Mouse (Mus musculus): ENCODE measurements around the gene Olfr71. TPM values are rescaled to one million over a fixed set of nuclear protein-coding genes. Genes with fewer than 3 reads are reported as not detected.
A peak's percentile ranks its signal among the peaks of the same experiment; 100 is the strongest.

The Olfr71 gene
- total RNA-seq, 4 experiments from 2014 or later, result not detected

DNA sequence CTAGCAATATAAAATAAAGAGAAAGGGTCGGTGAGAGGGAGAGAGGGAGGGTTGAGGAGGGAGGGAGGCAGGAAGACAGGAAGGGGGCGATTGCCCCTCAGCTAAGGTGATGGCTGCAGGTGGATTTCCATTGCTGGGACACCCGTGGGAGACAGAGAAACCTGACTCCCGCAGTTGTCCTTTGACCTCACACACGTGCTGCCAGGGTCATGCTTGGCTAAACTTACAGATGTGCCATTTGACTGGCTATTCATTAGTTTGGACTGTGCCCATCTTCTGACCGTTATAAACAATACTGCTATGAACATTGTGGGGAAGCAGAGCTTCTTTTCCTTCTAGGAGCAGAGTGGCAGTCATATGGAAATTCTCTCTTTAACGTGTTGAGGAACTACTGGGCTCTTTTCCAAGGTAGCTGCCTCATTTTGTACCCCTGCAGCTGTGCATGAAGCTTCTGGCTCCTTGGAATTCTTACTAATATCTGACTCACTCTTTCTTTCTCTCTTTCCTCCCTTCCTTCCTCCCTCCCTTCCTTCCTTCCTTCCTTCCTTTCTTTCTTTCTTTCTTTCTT is 3.7 kb upstream of the Olfr71 start:
- DNase-seq (ENCODE audit: low spot score in 2 of 2), result no peak

DNA sequence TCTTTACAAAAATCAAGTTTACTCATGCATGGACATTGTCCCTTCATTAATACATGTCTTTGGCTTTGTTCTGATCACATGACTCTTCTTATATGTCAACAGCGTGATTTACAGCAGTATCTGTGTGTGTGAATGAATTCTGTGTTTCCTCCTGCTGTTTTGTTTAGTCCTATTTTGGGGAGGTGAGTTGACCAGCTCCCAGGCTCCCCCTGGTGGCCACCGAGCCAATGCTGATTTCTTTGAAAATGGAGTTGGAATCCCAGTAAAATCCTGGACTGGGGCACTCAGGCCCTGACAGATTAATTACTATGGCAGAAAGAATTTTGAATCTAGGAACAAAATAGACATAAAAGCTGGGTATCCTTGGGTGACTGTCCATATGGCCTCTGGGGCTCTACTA is 1.8 kb upstream of the Olfr71 start:
- DNase-seq (ENCODE audit: low spot score in 2 of 2), result peak in 1 of 2 experiments; percentile 74

DNA sequence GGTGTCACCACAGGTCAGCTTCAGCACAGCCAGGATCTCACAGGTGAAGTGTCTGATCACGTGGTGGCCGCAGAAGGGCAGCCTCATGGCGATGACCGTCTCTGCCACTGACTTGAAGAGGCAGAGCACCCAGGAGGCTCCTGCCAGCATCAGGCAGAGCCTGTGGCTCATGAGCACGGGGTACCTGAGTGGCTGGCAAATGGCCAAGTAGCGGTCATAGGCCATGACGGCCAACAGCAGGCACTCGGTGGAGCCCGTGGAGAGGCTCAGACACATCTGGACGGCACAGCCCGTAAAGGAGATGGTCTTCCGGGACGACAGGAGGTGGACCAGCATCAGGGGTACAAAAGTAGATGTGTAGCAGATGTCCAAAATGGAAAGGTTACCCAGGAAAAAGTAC is 4.1 kb downstream of the Olfr71 start:
- DNase-seq (ENCODE audit: low spot score in 2 of 2), result no peak

DNA sequence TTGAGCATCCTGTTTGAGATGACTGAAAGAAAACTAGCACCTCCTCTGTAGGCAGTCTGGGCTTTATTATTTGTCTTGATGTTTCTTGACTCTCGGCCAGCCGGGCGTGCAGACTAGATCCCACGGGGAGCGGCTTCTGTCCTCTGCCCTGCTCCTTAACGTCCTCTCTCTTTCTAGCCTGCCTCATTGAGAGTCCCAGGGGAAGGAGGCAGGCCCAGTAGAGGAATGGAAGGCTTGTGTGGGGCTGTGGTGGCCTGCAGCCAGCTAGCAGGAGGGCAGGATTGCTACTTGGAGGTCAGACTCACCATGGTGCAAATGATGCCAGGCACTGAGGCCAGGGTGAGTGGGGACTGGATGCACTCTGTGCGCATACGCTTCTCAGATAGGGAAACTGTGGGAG is 6.2 kb downstream of the Olfr71 start:
- DNase-seq (ENCODE audit: low spot score in 2 of 2), result no peak

DNA sequence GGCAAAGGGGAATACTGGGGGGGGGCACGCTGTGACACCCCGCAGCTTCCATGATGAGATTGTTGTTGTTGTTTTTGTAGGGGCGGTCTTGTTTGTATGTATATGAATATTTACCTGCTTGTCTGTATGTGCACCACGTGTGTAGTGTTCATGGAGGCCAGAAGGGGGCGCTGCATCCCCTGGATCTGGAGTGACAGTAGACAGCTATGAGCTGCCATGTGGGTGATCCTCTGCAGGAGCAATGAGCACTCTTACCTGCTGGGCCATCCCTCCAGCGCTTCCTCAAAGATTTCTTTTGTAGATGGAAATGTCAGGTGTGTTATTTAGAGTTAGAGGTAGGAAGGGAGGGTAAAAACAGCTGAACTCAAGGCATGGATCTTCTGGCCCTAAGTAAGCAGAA is 6.6 kb downstream of the Olfr71 start:
- DNase-seq (ENCODE audit: low spot score in 2 of 2), result no peak

DNA sequence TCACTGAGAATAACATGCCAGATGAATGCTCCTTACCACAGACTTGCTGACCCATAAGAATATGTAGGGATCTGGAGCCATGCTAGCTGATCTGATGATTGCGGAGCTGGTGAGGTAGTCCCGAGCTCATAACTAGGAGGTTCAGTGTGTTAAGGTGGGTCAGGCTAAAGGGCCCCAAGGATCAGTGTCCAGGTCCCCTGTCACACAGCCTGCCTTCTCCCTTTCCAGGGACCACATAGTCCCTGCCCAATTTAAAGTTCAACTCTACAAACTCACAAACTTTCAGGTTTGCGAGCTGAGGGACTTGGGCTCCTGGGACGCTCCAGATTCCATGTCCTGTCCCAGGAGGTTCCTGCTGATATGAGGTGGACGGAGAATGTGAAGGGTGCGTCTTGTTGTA is 9.3 kb downstream of the Olfr71 start, which contains the start of gene Olfr70:
Olfr70 (minus strand) TSS at position 101 of the 400 bp plus-strand sequence.
- DNase-seq (ENCODE audit: low spot score in 2 of 2), result no peak

DNA sequence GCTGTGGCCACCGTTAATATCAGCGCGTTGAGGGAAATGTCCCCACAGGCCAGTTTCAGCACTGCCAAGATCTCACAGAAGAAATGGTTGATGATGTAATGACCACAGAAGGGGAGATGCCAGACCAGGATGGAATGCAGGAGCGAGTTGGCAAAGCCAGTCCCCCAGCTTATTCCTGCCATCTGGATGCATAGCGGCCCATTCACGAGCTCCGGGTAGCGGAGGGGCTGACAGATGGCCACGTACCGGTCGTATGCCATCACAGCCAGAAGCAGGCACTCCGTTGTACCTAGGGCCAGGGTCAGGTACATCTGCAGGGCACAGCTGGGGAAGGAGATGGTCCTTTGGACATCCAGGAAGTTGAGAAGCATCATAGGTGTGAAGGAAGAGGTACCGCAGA is 13.5 kb downstream of the Olfr71 start:
- DNase-seq (ENCODE audit: low spot score in 2 of 2), result no peak

DNA sequence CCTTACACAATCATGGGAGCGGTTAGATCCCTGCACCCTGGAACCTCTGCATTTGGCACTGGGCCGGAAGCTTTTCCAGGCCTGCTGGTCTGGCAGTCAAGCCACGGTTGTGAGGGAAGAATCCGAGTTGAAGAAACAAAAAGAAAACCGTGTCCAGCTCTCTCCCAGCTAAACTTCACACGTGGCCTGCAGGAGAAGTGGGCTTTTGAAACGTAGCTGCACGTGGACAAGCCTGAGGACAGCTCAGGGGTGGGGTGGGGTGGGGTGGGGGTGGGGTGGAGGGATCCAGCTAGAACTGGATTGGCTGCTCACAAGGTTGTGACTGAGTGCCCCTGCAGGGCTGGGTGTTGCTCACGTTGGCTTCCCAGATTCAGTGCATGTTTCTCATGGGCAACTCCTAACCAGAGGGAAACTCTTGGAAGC is 14.8 kb downstream of the Olfr71 start:
- DNase-seq (ENCODE audit: low spot score in 2 of 2), result no peak

DNA sequence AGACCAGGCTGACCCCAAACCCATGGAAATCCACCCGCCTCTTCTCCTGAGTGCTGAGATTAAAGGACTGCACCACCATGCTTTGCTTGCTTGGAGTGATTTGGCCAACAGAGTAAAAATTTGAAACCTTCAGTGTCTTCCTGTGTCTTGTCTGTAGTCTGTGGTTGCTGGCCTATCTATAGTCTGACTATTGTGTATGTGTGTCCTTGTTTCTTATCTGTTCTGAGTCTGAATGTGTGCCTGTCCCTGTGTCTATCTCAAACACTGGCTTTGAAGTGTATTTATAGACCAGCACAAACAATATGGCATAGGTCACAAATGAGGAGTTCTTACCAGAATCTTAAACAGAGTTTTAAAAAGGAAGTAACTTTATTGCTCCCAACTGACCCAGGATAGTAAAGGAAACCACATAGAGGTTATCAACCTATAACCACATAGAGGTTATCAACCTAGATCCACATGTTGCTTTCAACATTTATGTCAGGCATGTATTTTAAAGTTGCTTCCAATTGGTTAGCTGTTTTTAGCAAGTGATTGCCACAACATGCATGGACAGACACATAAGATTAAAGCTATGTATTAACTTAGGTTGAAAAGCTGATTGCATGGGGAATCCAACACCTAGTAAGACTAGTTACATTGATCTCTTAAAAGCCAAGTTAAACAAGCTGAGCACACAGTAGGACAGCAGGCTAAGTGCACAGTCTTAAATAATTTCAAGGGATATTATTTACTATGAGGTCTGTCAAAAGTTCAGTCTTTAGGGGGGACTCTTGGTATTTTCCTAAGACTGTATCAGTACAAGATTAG is 15.4 kb downstream of the Olfr71 start:
- DNase-seq (ENCODE audit: low spot score in 2 of 2), result no peak

DNA sequence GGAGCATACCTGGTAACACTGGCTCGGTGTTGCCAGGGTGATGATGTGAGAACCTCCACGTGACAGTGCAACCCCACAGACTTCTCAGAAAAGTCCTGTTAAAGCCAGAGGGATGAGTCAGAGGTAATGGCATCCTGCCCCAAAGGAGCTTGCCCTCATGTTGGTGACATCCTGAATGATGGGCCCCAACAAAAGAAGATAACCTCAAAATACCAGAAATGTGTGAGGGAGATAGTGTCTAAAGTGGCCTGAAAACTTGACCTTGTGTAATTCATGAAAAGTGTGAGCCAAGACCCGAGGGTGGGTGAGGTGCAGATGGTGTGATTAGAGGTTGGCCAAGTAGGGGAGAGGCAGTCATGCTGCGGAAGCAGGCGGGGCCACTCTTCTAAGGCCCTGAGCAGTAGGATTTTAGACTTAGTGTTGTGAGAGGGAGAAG is 16.2 kb downstream of the Olfr71 start:
- no peak for DNase-seq (ENCODE audit: low spot score in 2 of 2)

DNA sequence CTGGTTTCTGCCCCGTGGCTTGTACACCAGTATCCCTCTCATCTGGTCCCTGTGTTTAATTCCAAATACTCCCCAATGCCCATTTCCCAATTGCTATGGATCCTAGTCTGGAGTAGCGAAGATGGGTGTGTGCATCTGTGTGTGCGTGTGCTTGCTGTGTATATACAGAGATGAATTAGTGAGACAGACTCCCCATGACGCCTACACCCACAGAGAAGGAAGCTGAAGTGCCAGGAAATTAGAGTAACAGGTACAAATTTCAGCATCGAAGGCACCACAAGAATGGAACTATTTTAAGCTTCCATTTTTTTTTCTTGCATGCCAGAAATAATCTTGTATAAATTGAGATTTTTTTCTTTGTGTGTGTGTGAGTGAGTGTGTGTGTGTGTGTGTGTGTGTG is 19.0 kb downstream of the Olfr71 start:
- DNase-seq (ENCODE audit: low spot score in 2 of 2), result no peak

DNA sequence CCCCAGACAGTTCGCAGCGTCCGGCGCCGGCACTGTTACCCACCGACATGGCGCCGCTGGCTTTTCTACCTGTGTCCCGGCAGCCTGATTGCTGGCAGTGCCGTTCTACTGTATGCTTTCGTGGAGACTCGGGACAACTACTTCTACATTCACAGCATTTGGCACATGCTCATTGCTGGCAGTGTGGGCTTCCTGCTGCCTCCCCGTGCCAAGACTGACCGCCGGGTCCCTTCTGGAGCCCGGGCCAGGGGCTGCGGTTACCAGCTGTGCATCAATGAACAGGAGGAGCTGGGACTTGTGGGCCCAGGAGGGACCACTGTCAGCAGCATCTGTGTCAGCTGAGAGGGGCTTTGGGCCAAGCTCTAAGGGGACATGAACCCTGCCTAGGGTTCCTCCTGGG is 20.0 kb downstream of the Olfr71 start:
- DNase-seq (ENCODE audit: low spot score in 2 of 2), result no peak

DNA sequence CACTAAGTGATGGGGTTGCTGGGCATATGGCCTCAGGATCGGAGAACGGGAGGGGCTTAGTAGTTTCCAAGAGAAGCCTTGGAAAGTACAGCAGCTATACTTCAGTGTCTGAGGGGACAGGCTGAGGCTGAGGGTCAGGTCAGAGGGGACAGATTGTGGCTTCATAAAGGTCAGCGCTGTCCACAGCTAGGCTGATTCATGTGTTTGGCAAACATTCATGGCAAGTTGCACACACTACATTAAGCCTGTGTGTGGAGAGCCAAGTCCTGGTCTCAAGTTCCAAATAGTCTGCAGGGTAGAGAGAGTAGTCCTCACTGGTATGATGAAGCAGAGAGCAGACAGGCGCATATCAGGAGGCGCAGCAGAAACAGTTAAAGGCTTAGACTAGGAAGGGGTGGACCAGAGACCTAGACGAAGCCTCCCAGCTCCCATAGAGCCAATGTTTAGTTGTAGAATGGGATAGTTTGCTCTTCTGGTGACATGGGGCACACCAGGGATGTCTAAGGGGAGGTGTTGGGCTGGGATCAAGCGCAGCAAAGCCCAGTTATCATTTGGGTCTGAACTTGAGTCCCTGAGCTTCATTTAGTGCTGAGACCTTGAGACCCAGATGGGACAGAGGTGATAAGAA is 30.5 kb downstream of the Olfr71 start:
- DNase-seq (ENCODE audit: low spot score in 2 of 2), result no peak

DNA sequence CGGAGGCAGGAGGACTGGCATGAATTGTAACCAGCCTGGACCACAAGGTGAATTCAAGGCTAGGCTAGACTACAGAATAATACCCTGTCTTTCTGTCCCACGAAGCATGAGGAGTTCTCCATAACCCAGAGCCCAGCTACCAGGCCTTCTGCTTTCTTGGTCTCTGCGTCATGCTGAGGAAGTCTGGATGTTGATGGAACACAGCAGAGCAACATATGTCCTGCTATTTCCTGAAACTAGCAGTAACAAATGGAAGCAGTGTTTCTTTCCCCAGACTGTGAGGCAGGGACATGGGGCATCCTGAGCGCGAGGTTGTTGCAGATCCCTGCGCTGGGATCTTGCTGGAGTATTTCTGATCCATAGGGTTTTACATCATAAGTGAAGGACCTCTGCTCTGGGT is 31.5 kb downstream of the Olfr71 start:
- DNase-seq (ENCODE audit: low spot score in 2 of 2), result no peak

DNA sequence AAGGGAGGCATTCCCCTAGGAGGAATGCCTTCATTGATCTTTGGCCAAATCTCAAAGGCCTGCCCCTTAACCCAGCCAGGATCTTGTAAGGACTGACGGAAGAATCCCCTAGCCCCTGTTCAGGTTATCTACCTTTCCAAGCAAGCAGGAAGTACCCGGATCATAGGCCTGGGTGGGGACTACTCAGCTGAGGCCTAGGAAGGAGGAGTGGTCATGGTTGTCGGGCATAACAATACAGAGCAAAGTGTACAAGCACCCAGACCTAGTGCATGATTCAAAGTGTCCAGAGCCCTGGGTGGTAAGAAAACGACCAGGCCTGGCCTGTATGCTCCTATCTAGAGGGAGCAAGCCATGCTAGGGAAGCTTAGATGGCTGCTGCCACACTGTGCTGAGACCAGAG is 34.4 kb downstream of the Olfr71 start:
- DNase-seq (ENCODE audit: low spot score in 2 of 2), result no peak

DNA sequence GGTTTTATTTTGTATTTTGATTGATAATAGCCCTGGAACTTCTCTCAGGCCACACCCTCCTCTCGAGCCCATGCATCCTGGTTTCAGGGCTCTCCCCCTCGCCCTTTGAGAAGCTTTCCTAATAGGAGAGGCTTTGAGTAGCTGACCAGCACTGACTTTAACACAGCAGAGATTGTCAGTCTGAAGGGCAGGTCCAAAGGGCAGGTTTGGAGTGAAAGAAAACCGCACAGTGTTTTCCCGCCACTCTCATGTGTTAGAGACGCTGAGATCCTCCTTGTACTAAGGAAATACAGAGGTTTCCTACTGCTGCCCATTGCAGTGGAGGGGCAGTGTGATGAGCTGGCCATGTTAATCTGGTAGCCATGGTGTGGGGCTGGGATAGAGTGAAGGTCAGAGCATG is 35.1 kb downstream of the Olfr71 start:
- no peak for DNase-seq (ENCODE audit: low spot score in 2 of 2)

DNA sequence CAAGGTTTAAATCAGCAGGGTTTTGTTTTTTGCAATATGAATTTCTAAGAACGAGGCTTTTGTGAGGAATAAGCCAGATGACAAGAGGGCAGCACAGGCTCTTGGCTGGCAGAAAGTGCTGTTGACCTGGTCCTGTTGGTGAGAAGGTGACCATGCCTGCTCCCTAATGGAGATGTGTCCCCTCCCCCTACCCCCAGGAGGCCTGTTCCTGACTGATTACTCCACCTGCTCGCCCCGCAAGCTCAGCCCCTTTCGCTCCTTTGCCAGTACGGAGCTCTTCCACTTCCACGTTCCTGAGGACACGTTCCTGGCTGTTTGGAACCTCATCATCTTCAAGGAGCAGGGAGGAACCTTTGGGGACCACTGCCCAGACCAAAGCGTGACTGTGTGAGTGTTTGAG is 36.4 kb downstream of the Olfr71 start:
- no peak for DNase-seq (ENCODE audit: low spot score in 2 of 2)

DNA sequence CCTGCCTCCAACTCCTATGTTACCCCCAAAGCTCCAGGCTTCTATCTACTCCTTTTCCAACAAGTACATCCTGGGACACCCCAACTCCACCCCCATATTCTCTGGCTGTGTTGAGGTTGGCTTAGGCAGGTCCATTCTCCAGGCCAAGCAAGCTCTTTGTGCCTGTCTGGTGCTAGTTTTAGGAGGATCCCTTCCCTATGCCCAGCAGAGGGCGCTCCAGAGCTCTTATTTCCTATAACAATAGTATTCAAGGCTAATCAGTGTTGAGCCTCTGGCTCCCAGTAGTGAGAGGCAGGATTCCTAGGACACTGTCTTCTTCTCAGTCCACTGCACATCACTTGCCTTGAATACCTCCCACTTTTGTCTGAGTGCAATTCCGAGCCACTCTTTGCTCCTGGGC is 38.0 kb downstream of the Olfr71 start:
- DNase-seq (ENCODE audit: low spot score in 2 of 2), result peak; percentile 60 to 63

DNA sequence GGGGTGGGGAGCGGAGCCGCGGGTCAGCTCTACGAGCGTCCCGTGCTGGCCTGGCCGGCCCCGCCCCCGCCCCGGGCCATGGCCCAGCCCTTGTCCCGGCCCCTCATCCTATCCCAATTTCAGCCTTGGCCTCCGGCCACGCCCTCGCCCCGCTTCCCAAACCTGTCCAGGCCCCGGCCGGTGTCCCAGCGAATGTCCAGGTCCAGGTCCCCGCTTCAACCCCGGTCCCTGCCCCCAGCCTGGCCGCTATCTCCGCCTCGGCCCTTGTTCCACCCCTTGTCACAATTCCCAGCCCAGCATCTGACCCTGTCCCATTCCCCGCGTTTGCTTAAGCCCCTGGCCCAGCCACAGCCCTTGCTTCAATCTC is 40.6 kb downstream of the Olfr71 start:
- DNase-seq (ENCODE audit: low spot score in 2 of 2), result peak in 1 of 2 experiments; percentile 24

DNA sequence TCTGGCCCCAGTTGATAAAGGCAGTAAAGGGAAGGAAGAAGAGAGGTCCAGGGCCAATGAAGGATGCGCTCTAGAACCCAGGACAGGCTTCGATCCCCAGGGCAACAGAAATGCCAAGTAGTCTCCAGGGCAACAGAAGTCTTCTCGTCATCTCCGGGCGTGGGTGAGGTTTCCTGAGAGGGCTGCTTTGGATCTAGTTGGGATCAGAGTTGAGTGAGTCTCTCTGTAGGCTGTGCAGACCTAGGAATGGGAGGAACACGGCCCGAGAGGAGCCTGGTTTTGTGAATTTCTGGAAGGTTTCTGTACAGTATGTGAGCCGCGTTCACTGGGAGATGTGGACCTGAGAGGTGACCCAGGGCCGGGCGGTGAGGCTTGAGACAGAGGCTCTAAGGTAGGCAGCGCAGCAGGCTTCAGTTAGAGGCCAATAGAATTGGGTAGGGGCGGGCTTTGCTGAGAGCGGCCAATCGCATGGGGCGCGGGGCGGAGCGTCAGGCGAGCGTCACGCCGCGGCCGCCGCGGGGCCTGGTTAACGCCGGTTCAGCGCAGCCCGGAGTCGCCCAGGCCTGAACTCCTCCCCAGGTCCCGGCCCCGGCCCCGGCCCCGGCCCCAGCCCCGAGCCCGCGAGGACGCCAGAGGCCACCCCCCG is 41.1 kb downstream of the Olfr71 start, which contains the start of the genes Tmem8b and Fam221b:
Tmem8b (plus strand) TSS at position 190 of the 646 bp plus-strand sequence.
Fam221b (minus strand) TSS at position 364 of the 646 bp plus-strand sequence.
- DNase-seq (ENCODE audit: low spot score in 2 of 2), result peak; percentile 85 to 86

DNA sequence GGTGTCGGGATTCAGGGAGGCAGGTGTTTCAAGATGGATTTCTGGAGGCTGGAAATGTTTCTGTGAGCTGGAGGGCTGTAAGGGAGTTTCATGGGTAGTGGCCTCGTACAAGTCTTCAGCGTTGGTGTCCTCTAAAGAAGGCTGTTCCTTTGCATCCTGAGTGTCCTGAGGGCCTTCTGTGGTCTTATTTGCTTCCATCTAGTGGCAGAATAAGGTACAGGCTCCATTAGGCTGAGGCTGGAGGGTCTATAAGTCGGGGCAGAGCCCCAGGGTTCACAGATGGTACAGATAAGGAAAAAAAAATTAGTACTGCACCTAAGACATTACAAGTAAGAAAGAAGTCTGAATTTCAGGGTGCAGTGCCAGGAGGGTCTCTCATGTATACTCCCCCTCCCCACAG is 43.6 kb downstream of the Olfr71 start:
- no peak for DNase-seq (ENCODE audit: low spot score in 2 of 2)

DNA sequence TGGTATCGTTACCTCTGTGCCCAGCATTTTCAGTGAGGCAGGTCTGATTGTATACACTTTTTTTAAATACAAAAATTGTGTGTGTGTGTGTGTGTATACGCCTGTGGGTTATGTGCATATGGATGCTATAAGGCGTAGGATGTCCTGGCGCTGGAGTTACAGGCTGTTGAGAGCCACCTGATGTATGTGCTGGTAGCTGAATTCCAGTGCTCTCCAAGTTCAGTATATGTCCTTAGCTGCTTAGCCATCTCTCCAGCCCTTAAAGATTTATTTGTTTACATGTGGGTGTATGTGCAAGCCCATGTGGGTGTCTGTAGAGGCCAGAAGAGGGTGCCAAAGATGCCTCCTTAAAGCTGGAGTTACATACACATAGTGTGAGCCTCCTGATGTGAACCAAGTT is 52.9 kb downstream of the Olfr71 start:
- peak in 1 of 2 experiments; percentile 47 for DNase-seq (ENCODE audit: low spot score in 2 of 2)

All from left cerebral cortex, adult 8-10 months (tissue).